Mouse (Mus musculus) heart, embryonic 15.5 days (tissue): ENCODE results near the gene Mrps33. TPM values are rescaled to one million over a fixed set of nuclear protein-coding genes. Genes with fewer than 3 reads are reported as not detected.

Experiments used
- ATAC-seq: fragments of 200-750 bp; cut with Nextera tagmentation; replicated peaks from 2 replicates; pipeline ENCODE4 v1.8.0; 2017; ENCODE audit warnings: low read depth, moderate TSS enrichment; ENCODE audit not compliant: insufficient number of reproducible peaks, insufficient read depth, low FRiP score
- H3K27ac ChIP-seq: fragments of 300-500 bp; sonication (generic); 2 replicates; pipeline ENCODE4 v1.5.1; 2015; ENCODE audit warnings: mild to moderate bottlenecking, inconsistent platforms
- H3K27me3 ChIP-seq: fragments of 300-500 bp; sonication (generic); 2 replicates; pipeline ENCODE4 v1.6.1; 2015; ENCODE audit warnings: inconsistent platforms
- H3K36me3 ChIP-seq: fragments of 300-500 bp; sonication (generic); 2 replicates; pipeline ENCODE4 v1.6.1; 2015; ENCODE audit warnings: mild to moderate bottlenecking, inconsistent platforms
- H3K4me1 ChIP-seq: fragments of 300-500 bp; sonication (generic); replicated peaks from 2 replicates; pipeline ENCODE4 v1.6.1; 2015; ENCODE audit warnings: inconsistent platforms
- H3K4me2 ChIP-seq: fragments of 300-500 bp; sonication (generic); 2 replicates; pipeline ENCODE4 v1.6.1; 2015; ENCODE audit warnings: inconsistent platforms, mild to moderate bottlenecking, moderate library complexity
- H3K4me3 ChIP-seq: fragments of 300-500 bp; sonication (generic); 2 replicates; pipeline ENCODE4 v1.5.1; 2015; ENCODE audit warnings: mild to moderate bottlenecking, inconsistent platforms
- H3K9ac ChIP-seq: fragments of 300-500 bp; sonication (generic); 2 replicates; pipeline ENCODE4 v1.6.1; 2015; ENCODE audit warnings: mild to moderate bottlenecking, inconsistent platforms
- H3K9me3 ChIP-seq: fragments of 300-500 bp; sonication (generic); replicated peaks from 2 replicates; pipeline ENCODE4 v1.6.1; 2016; ENCODE audit warnings: inconsistent platforms
- WGBS: fragments of 180-500 bp; shearing (Covaris S2); methylation state at CpG from one replicate; pipeline ENCODE4 v1.1.7; 2015; ENCODE audit warnings: mixed read lengths; 5-methylcytosine and 5-hydroxymethylcytosine counted together
- polyA plus RNA-seq: library from polyadenylated mRNA; unstranded; fragments of >200 nt; fragmentation: Nextera tagmentation; extraction: Ambion mirVana; gene quantifications from 2 replicates; pipeline ENCODE4 v1.2.1, GENCODE M21; 2015

Gene Mrps33
- polyA plus RNA-seq: 148 and 187 TPM in 2 replicates

- H3K27me3 ChIP-seq: no peaks in the 10 kb centered on the region
- peak within 1 kb of the TSS; percentile 89 for H3K4me3 ChIP-seq
- peaks cover 7% of the 10 kb centered on the region for H3K4me1 ChIP-seq
- peak; percentile 98 for ATAC-seq
- peak within 1 kb of the TSS; percentile 60 for H3K4me2 ChIP-seq
- peak within 1 kb of the TSS; percentile 82 for H3K9ac ChIP-seq
- WGBS: under 1% methylated on average over 40 of the region's 40 CpGs
- no peaks in the 10 kb centered on the region for H3K9me3 ChIP-seq
- no peaks in the 10 kb centered on the region for H3K36me3 ChIP-seq
- H3K27ac ChIP-seq: peak within 1 kb of the TSS; percentile 62
Observed at GRCm38 (mm10) chr6:39810612-39811116, at the start of gene Mrps33. Gene Mrps33 (minus strand): TSS chr6:39810988.

- Histone ChIP-seq H3K27ac (no peak overlapping the region), H3K4me1 (no peaks in the 10 kb centered on the region), H3K4me3 (no peak overlapping the region), H3K9ac (no peak overlapping the region), H3K9me3 (no peaks in the 10 kb centered on the region), H3K27me3 (no peaks in the 10 kb centered on the region), H3K36me3 (no peaks in the 10 kb centered on the region), H3K4me2 (no peak overlapping the region)
- no peak for ATAC-seq
- 77% methylated on average over 4 of the region's 4 CpGs for WGBS
Observed at GRCm38 (mm10) chr6:39849667-39850066, 38.9 kb upstream of the Mrps33 start.

DNA sequence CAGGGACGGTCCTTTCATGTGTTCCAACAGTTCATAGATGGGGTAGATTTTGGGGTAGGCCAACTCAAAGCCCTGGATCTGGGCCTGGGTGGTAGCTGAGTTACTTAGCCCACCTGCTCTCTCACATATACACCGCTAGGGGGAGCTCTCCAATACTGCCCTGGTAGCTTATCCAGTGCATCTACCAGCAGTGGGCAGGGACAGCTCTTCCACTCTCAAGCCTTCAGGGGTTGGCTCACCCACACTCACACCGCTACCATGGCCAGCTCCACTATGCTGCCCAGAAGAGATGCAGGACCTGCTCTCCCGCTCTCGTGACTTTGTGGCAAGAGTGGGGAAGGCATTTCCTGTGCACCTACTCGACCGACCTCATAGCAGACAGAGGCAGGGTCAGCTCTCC lies 38.0 kb upstream of the Mrps33 start:
- Histone ChIP-seq H3K4me1 (no peaks in the 10 kb centered on the region), H3K9ac (no peak overlapping the region), H3K27ac (no peak overlapping the region), H3K9me3 (no peaks in the 10 kb centered on the region), H3K4me2 (no peak overlapping the region), H3K27me3 (no peaks in the 10 kb centered on the region), H3K36me3 (no peaks in the 10 kb centered on the region), H3K4me3 (no peak overlapping the region)
- no peak for ATAC-seq
- WGBS: 35% methylated on average over 7 of the region's 7 CpGs

DNA sequence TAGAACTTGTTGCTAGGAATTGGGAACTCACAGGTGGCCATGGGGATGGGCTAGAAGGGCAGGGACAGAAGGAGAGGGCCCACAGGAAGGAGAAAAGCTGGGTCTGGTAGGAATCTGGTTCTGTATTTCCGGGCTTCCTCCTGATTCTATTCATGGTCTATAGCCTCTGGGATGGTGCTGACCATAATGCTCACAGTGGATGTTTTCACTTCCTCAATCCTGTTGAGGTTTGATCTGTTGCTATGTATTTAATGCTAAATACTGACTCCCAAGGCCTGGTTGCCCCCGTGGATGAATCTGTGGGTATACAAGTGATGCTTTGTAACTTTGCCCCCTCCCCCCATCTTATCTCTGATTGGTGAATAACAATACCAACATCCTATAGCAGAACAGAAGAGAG lies 36.8 kb upstream of the Mrps33 start:
- Histone ChIP-seq H3K36me3 (no peaks in the 10 kb centered on the region), H3K4me3 (no peak overlapping the region), H3K4me2 (no peak overlapping the region), H3K9me3 (no peaks in the 10 kb centered on the region), H3K4me1 (no peaks in the 10 kb centered on the region), H3K9ac (no peak overlapping the region), H3K27me3 (no peaks in the 10 kb centered on the region), H3K27ac (no peak overlapping the region)
- ATAC-seq: no peak
- 62% methylated on average over 2 of the region's 2 CpGs for WGBS

GRCm38 (mm10) chr6:39843698-39844342 lies 33.0 kb upstream of the Mrps33 start:
- Histone ChIP-seq H3K36me3 (no peaks in the 10 kb centered on the region), H3K4me1 (no peaks in the 10 kb centered on the region), H3K9ac (no peak overlapping the region), H3K27me3 (no peaks in the 10 kb centered on the region), H3K27ac (no peak overlapping the region), H3K4me2 (no peak overlapping the region), H3K9me3 (no peaks in the 10 kb centered on the region), H3K4me3 (no peak overlapping the region)
- 86% methylated on average over 14 of the region's 14 CpGs for WGBS
- no peak for ATAC-seq

GRCm38 (mm10) chr6:39828736-39829135 lies 17.9 kb upstream of the Mrps33 start:
- Histone ChIP-seq H3K4me2 (no peak overlapping the region), H3K9ac (no peak overlapping the region), H3K4me1 (no peaks in the 10 kb centered on the region), H3K9me3 (no peaks in the 10 kb centered on the region), H3K27me3 (no peaks in the 10 kb centered on the region), H3K4me3 (no peak overlapping the region), H3K27ac (no peak overlapping the region), H3K36me3 (no peaks in the 10 kb centered on the region)
- WGBS: 64% methylated on average over 5 of the region's 5 CpGs
- ATAC-seq: no peak

- no peaks in the 10 kb centered on the region for H3K27me3 ChIP-seq
- H3K4me1 ChIP-seq: no peaks in the 10 kb centered on the region
- no peak overlapping the region for H3K9ac ChIP-seq
- WGBS: 77% methylated on average over 3 of the region's 3 CpGs
- H3K9me3 ChIP-seq: no peaks in the 10 kb centered on the region
- no peak overlapping the region for H3K4me3 ChIP-seq
- no peak overlapping the region for H3K27ac ChIP-seq
- no peak overlapping the region for H3K4me2 ChIP-seq
- H3K36me3 ChIP-seq: no peaks in the 10 kb centered on the region
- ATAC-seq: no peak
Observed at GRCm38 (mm10) chr6:39821241-39821640, 10.5 kb upstream of the Mrps33 start.

DNA sequence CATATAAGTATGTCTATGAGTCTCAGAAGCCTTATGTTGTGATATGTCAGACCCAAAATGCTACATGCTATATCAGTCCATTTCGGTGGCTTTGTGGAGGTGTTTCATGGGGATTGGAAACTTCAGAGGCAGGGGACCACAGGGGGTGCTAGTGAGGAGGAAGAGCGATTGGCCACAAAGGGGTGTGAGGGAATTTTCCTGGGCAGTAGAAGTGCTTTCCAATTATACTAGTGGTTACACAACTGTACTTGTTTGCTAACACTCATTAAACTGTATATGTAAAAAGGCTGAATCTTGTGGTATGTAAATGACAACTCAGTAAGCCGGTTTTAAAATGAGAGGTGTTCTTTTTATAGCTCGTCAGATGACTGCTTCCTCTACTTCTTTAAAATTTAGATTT lies 8.1 kb upstream of the Mrps33 start:
- no peak overlapping the region for H3K9ac ChIP-seq
- H3K27ac ChIP-seq: no peak overlapping the region
- no peaks in the 10 kb centered on the region for H3K4me1 ChIP-seq
- H3K36me3 ChIP-seq: no peaks in the 10 kb centered on the region
- no peak for ATAC-seq
- no peak overlapping the region for H3K4me2 ChIP-seq
- H3K9me3 ChIP-seq: no peaks in the 10 kb centered on the region
- H3K4me3 ChIP-seq: no peak overlapping the region
- H3K27me3 ChIP-seq: no peaks in the 10 kb centered on the region
- 37% methylated on average over 4 of the region's 4 CpGs for WGBS

GRCm38 (mm10) chr6:39808511-39808910 lies 2.3 kb downstream of the Mrps33 start:
- Histone ChIP-seq H3K9ac (no peak overlapping the region), H3K4me3 (no peak overlapping the region), H3K9me3 (no peaks in the 10 kb centered on the region), H3K27ac (no peak overlapping the region), H3K4me1 (peaks cover 7% of the 10 kb centered on the region), H3K27me3 (no peaks in the 10 kb centered on the region), H3K36me3 (0 out of 2 replicates have a peak, but pooled peaks cover 2% of the 10 kb centered on the region), H3K4me2 (no peak overlapping the region)
- 82% methylated on average over 5 of the region's 5 CpGs for WGBS
- ATAC-seq: no peak

DNA sequence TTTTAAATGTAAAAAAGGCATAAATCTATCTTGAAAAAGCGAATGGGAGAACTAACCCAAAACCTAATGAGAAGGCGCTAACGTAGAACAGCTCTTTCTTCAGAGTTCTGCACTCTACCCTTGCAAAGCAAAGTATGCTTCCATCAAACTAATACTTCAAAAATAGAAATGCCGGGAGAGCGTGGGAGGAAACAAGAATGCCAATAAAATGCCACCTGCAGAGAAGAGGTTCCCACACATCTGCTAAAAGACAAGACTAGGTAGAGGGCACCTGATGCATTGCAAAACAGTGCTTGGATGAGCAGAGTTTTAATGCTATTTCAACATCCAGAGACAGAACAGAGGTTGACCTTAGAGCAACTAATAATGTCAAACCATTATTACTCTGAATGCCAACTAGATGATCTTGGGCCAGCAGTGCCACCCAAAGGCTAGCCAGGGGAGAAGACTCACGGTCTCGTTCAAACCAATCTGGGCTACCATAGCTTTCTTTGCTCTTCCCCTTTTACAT lies 3.7 kb downstream of the Mrps33 start:
- H3K27ac ChIP-seq: no peak overlapping the region
- no peak overlapping the region for H3K4me3 ChIP-seq
- no peaks in the 10 kb centered on the region for H3K9me3 ChIP-seq
- H3K27me3 ChIP-seq: no peaks in the 10 kb centered on the region
- peaks cover 7% of the 10 kb centered on the region for H3K4me1 ChIP-seq
- H3K9ac ChIP-seq: no peak overlapping the region
- ATAC-seq: no peak
- no peak overlapping the region for H3K4me2 ChIP-seq
- H3K36me3 ChIP-seq: peaks cover 9% of the 10 kb centered on the region; the same call in 1 of the 2 replicates
- 91% methylated on average over 7 of the region's 7 CpGs for WGBS

DNA sequence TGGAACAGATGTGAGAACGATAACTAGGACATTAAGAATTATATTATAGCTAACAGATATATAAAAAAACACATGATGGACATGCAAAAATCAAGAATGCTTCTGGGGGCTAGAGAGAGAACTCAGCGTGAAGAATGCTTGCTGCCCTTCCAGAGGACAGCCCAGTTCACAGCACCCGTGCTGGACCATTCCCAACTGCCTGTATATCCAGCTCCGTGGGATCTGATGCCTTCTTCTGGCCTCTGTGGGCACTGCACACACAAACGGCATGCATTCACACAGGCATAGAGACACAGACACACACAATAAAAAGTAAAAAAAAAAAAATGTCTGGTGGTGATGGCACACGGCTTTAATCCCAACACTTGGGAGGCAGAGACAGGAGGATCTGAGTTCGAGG lies 4.5 kb downstream of the Mrps33 start:
- Histone ChIP-seq H3K27me3 (no peaks in the 10 kb centered on the region), H3K4me1 (peaks cover 7% of the 10 kb centered on the region), H3K4me3 (no peak overlapping the region), H3K9me3 (no peaks in the 10 kb centered on the region), H3K4me2 (no peak overlapping the region), H3K9ac (no peak overlapping the region), H3K36me3 (peaks cover 13% of the 10 kb centered on the region; the same call in 1 of the 2 replicates), H3K27ac (no peak overlapping the region)
- WGBS: 95% methylated on average over 7 of the region's 7 CpGs
- no peak for ATAC-seq

DNA sequence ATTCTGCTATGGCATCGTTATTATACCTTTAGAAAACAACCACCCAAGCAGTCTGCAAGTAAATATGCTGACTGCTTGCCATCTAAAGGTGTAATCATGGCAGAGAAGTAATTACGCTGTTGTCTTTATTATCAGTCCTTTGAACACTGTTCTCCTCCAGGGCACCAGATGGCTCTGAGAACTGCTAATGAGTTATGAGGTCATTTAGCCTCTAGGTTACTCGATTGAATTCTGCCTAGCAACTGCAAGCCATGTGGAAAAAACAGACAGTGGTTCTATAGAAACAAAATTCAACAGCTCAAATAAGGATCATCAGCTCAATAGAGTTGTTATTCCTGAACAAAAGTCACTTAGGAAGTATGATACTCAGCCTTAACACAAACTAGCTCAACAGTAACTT lies 4.9 kb downstream of the Mrps33 start:
- 84% methylated on average over 3 of the region's 3 CpGs for WGBS
- Histone ChIP-seq H3K4me3 (no peak overlapping the region), H3K27ac (no peak overlapping the region), H3K27me3 (no peaks in the 10 kb centered on the region), H3K36me3 (peaks cover 17% of the 10 kb centered on the region; the same call in 1 of the 2 replicates), H3K9ac (no peak overlapping the region), H3K9me3 (no peaks in the 10 kb centered on the region; the same call in 1 of the 2 replicates), H3K4me2 (no peak overlapping the region), H3K4me1 (peaks cover 5% of the 10 kb centered on the region)
- no peak for ATAC-seq
